Mouse (Mus musculus) cerebellum, adult (tissue): ENCODE results near the gene Plekha5.

Source experiments
- ATAC-seq: cut with Nextera tagmentation; 2 replicates; pipeline ENCODE4 v1.9.2; 2017; ENCODE audit warnings: mild to moderate bottlenecking, moderate library complexity, mixed read lengths; ENCODE audit not compliant: insufficient number of reproducible peaks, low FRiP score, low TSS enrichment

Gene Plekha5

GRCm38 (mm10) chr6:140423846-140424200 lies at the start of gene Plekha5:
Gene Plekha5, plus strand, starts transcription at chr6:140424054.
- ATAC-seq: peak; percentile 87

- no peak for ATAC-seq
Measured at GRCm38 (mm10) chr6:140375671-140376070, 48.2 kb upstream of the Plekha5 start.

GRCm38 (mm10) chr6:140380588-140380987 lies 43.3 kb upstream of the Plekha5 start:
- no peak for ATAC-seq

- no peak for ATAC-seq
Measured at GRCm38 (mm10) chr6:140381162-140381561, 42.7 kb upstream of the Plekha5 start.

- ATAC-seq: no peak
Measured at GRCm38 (mm10) chr6:140383580-140384400, 40.1 kb upstream of the Plekha5 start.

- ATAC-seq: no peak
Measured at GRCm38 (mm10) chr6:140396687-140397086, 27.2 kb upstream of the Plekha5 start.

GRCm38 (mm10) chr6:140402766-140403310 lies 21.0 kb upstream of the Plekha5 start:
- ATAC-seq: no peak

- no peak for ATAC-seq
Measured at GRCm38 (mm10) chr6:140411996-140412395, 11.9 kb upstream of the Plekha5 start.

- ATAC-seq: no peak; the same call in 1 of the 2 replicates
Measured at GRCm38 (mm10) chr6:140423041-140423845, 611 bp upstream of the Plekha5 start.

- ATAC-seq: peak; percentile 45
Measured at GRCm38 (mm10) chr6:140424201-140424990, 542 bp downstream of the Plekha5 start.

- no peak for ATAC-seq
Measured at GRCm38 (mm10) chr6:140424991-140425361, 1.1 kb downstream of the Plekha5 start.

GRCm38 (mm10) chr6:140429236-140429635 lies 5.4 kb downstream of the Plekha5 start:
- no peak for ATAC-seq

- no peak for ATAC-seq
Measured at GRCm38 (mm10) chr6:140432363-140432762, 8.5 kb downstream of the Plekha5 start.

- ATAC-seq: peak; percentile 36; the same call in 1 of the 2 replicates
Measured at GRCm38 (mm10) chr6:140443374-140443773, 19.5 kb downstream of the Plekha5 start.

- no peak for ATAC-seq
Measured at GRCm38 (mm10) chr6:140444147-140444546, 20.3 kb downstream of the Plekha5 start.

- ATAC-seq: no peak
Measured at GRCm38 (mm10) chr6:140444855-140445465, 21.1 kb downstream of the Plekha5 start.

- peak; percentile 50; the same call in 1 of the 2 replicates for ATAC-seq
Measured at GRCm38 (mm10) chr6:140448010-140448739, 24.3 kb downstream of the Plekha5 start.

GRCm38 (mm10) chr6:140450693-140451092 lies 26.8 kb downstream of the Plekha5 start:
- no peak for ATAC-seq

GRCm38 (mm10) chr6:140452736-140453135 lies 28.9 kb downstream of the Plekha5 start:
- ATAC-seq: no peak
